Mouse (Mus musculus) adrenal gland, postnatal 25 days (tissue): ENCODE data around the gene Gm38100. TPM values are rescaled to one million over a fixed set of nuclear protein-coding genes. Genes with fewer than 3 reads are reported as not detected.

Source experiments
- DNase-seq: peaks from one replicate; pipeline ENCODE4 v3.0.0; 2021; ENCODE audit warnings: mixed read lengths
- total RNA-seq: library from RNA; stranded (reverse); gene quantifications from 2 replicates; pipeline ENCODE4 v1.2.3, GENCODE M21; 2021

Gm38100 gene
- total RNA-seq, 1 experiment from 2014 or later: not detected

GRCm38 (mm10) chr1:175967004-175967745, 47.0 kb downstream of the Gm38100 start:
- no peak for DNase-seq

DNA sequence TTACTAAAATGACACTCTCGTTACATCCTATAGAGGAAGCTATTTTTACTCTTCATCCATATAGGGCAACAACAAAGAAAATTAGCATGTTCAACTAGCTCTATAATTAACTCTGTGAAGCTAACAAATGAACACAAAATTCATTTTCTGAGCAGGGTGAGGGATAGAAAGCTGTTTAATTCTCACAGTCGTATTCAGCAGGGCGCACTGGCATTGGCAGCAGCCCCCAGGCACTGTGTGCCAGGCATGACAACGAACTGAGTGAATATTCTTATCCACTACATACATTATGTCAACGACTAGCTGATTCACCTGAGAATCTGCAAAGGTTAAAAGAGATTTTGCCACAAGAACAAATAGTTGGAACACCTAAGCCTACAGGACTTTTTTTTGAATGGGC, 50.6 kb downstream of the Gm38100 start:
- no peak for DNase-seq

Other genes starting within 250 kb of the Gm38100 start
- 7.2 and 10.4 TPM in 2 replicates for gene Opn3, start 227.6 kb upstream of the Gm38100 start, total RNA-seq
- gene Chml, start 227.4 kb upstream of the Gm38100 start, total RNA-seq: 9.1 and 10.3 TPM in 2 replicates
- gene Wdr64, start 221.7 kb upstream of the Gm38100 start, total RNA-seq: not detected in 2 replicates
- 3.2 and 5.9 TPM in 2 replicates for gene Exo1, start 39.7 kb upstream of the Gm38100 start, total RNA-seq
- not detected in 2 replicates for gene Rbm8a2, start 58.8 kb downstream of the Gm38100 start, total RNA-seq